Mouse (Mus musculus) lung, adult 2 months (tissue): ENCODE measurements at regions not wholly inside any gene's neighbourhood (a gene's known extent, or its start where the extent isn't known, plus 50 kb on each side); places are given as distances from the start of the nearest gene placed in this dataset.

Experiments
- CTCF ChIP-seq: fragments of 200-500 bp; IDR thresholded peaks from 2 replicates; pipeline ENCODE4 v1.5.1; 2011; ENCODE audit warnings: mild to moderate bottlenecking, low read length, control low read depth; ENCODE audit not compliant: insufficient read depth
- POLR2A ChIP-seq: fragments of 200-500 bp; IDR thresholded peaks from 2 replicates; pipeline ENCODE4 v1.6.1; 2011; ENCODE audit warnings: low read depth, mild to moderate bottlenecking, control low read depth, low read length, borderline replicate concordance; ENCODE audit errors: extremely low read depth

- TF ChIP-seq CTCF (no peak), POLR2A (no peak)
Observed at GRCm38 (mm10) chr9:117962088-117963030, 77.9 kb upstream of the Azi2 start.
